Mouse (Mus musculus) Muller cell, postnatal 12 days (primary cell): Measurements from ENCODE around the gene Heatr6.

Source experiments
- DNase-seq: peaks from one replicate; pipeline ENCODE4 v3.0.0-alpha.2; 2015; ENCODE audit errors: inconsistent ontology term

Heatr6 gene

DNA sequence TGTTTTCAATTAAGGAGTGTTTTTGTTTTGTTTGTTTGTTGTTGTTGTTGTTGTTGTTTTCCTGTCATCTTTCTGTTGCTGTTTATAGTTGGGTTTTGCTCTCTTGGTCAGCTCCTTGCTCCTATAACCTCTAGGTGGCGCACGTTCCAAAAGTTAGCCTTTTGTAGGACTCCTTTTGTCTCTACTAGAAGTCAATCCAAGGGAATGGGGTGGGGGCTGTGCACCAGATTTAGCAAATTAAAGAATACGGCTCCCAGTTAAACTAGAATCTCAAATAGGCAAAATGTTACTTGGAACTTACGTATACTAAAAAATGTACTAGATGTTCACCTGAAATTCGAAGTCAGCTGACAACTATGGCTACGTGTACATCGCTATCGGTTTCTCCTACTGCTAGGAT, 48.7 kb downstream of the Heatr6 start:
- DNase-seq: no peak

DNA sequence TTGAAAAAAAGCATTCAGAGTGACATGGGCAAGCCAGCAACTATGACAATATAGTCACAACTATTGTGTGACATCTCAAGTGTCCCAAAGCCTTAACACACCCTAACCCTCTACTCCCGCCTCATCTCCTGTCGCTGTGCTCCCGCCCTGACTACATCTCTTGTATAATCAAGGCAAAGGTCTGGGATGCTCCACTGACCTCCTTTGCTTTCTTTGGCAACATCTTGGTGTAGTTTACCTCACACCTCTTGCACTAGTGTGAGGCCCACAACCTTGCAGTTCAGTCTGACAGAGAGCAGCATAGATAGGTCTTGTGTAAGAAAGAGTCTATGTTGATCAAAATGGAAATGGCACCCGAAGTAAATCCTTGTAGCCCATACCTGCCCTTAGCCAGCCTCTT, 49.1 kb downstream of the Heatr6 start:
- no peak for DNase-seq

DNA sequence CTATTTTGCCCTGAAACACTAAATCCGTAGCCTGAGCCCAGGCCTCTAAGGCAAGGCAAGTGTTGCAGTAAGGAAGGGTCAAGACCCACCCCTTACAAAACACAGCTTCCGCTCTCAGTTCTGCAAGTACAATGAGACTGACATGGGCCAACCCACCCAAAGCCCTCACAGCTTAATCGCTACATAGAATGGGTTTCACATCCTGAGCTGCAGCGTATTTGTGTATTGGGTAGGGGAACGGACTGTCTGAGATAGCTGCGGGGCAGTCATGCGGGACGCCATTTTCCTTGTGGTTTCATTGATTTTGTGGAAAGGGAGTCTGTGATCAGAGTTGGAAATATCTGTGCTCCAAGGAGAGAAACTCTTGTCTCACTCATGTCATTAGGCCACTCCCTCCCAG, 56.9 kb downstream of the Heatr6 start:
- DNase-seq: no peak

DNA sequence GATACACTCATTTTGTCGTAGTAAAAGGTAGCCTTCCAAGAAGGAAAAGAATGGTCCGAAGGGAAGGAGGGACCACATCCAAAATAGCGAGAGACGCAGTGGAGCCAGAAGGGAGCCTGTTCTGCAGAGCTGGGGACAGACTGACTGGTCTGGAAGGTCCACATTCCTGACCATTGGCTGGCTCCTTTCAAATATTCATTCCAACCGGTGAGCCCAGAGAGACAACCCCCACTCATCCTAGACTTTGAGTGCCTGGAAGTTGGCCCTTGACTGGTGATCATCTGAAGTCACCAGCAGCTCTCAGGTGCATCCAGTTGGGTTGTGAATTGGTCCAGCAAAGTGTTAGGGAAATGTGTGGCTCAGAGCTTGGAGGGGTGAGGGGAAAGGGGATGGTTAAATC, 61.7 kb downstream of the Heatr6 start:
- DNase-seq: no peak

DNA sequence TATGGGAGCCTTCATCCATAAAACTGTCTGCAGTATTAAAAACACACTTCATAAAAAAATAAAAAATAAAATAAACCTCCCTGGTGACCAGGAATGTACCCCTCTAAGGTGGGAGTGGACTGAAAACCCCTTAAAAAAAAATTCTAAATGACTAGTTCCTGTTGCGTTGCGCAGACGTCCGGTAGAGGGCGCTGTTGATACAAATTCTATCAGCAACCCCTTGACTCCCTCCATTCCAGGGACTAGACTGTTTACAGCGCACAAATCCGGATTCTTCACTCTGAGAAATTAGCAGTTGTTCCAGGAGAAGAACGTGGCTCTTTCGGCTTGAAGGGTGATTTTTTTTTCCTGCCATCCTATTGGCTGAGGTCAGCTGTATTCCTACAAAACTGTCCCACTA, 62.1 kb downstream of the Heatr6 start:
- peak; percentile 36 for DNase-seq

DNA sequence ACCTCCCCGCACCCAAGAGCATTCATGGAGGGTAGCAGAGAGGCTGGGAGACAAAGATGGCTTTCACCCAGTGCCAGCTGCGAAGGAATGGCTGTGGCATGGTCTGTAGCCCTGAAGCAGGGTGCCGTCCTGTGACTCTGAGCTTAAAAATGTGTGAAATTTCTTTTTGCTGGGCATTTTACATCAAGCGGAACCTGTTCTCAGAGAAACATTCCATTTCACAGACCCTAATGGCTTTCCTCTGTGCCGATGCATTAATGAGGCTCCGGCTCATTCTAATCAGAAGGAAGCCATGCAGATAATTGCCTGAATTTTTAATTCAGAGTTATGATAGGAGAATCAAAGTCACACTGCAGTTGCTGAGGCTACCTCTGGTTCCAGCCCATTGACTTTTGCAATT, 63.6 kb downstream of the Heatr6 start:
- peak; percentile 85 for DNase-seq

DNA sequence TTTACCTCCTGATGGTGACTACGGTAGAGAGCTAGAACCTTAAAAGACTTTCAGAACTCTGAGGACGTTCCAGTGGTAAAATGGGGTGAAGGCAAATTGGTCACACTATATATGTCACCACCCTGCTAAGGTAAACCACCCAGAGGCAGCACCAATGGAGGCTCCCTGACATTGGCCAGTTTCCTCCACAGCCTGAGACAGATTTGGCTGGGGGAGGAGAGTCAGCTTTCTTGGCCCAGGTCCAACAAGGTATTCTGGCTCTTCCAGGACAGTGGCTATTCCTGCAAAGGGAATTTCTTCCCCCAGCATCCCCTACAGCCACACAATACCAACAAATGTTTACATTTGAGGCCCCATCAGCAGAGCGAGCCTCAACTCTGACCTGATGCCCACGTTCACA, 64.5 kb downstream of the Heatr6 start:
- no peak for DNase-seq

DNA sequence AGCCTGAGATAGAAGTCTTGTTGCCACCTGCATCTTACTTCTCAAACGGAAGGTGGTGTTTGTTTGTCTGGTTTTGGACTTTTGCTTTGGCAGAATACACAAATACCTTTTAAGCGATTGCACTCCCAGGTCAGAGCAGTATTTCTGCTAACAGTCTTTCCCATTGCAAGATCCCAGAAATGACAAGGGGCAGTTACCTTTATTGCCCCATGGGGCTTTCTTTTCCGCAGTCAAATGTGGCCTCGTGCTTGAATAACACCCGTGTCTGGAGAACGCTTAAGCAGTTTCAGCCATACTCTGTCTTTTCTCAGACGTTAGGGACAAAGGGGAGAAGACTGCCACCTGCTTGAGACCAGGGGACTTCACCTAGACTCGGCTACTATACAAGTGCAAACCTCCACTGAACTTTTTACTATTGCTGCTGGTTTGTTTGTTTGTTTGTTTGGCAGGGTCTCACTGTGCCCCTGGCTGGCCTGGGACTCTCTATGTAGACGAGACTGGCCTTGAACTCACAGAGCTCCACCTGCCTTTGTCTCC, 65.2 kb downstream of the Heatr6 start:
- DNase-seq: no peak

DNA sequence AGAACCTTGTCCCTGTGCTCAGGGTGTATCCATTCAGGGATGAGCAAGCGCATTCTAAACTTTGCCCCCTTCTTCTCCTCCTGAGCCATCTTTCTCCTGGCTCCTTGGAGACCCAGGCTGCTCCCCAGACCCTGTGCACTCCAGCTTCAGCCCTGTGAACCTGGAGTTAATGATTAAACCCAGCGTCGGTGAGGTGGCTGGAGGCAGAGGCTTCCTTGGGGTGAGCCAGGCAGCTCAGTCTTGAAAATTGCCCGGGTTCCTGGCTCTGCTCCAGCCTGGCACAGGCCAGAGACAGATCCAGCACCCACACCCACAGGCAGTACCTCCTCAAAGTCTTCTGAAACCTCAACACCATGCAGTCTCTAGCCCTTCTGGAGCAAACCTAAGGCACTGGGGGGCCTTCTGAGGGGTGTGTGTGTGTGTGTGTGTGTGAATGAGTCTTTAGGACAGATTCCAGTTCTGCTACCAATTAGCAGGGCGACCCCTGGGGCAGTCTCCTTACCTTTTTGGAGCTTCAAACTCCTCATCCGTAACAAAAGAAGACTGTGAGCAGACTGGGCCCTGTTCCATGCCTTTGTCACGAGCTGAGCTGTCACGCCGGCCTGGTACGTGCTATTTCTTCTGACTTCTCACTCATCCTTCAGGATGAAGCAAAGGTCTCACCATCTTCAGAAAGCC, 66.4 kb downstream of the Heatr6 start:
- DNase-seq: peak; percentile 25

DNA sequence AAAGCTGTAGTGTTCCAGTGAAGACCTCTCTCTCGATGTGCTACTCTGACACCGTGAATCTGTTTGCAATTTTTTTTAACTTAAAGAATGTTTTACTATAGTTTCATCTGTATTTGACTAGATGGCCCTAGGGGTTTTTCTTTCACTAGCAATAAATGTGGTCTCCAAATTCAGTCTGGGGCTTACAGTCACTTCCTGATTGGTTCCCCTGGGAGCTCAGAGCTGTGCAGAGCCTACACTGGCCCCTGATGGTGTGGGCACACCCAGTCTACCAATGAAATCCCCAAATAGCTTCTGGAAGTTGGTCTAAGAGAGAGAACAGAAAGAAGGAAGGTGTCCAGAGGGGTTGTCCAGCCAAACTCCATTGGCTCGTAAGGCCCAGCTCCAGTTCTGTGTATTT, 72.6 kb downstream of the Heatr6 start:
- DNase-seq: no peak

DNA sequence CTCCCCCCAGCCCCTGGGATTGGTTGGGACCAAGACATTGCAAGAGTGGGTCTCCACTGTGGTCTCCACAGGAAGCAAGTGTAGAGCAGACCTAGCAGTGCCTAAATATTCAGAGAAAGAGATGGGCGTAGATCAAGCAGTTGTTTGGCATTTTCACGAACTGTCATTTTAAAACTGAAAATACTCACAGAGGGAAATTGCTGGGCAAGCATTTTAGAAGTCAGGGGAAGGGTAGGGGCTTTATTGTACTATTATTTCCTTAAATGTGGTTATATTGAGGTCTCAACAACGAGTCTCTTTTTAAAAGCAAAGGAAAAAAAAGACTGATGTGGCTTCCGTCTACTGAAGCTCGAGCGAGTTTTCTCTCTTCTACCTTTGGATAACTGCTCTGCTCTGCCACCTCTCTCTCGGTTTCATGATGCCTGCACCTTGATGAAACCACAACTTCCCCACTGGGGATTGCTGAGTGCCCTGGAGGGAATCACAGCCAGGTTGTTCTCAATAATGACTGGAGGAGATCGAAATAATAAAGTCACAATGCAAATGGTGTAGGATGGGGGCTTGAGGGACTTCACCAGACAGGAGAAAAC, 75.2 kb downstream of the Heatr6 start:
- no peak for DNase-seq

DNA sequence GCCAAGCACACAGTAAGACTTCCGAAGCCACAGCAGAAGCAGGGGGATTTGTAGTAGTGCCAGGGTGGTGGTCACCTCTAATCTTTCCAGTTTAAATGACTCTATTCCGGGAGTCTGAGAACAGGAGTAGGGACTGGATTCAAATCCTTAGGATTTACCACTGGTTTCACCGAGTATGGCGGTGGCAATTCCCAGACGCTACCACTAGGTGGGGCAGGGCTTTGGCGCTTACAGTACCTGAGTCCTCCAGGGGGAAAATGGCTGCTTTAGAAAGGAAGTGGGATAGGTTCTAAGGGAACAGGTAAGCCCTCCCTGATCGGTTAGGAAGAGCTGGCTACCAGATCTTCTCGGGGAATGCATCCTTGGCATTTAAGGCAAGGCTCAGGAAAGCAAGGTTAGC, 78.9 kb downstream of the Heatr6 start:
- DNase-seq: no peak
